Mouse (Mus musculus) kidney, postnatal 4 days (tissue): ENCODE data around the gene Cmtm2a.
"Not testable (repeated sequence)": the region's sequence is repeated elsewhere in the genome, so short reads cannot be mapped to it uniquely, and the experiment has no call there.

ENCODE experiments used
- DNase-seq, 2 experiments: peaks; one replicate each; pipeline ENCODE4 v3.0.0; 2021; ENCODE audit warnings: mixed read lengths in 2 of 2

The Cmtm2a gene

GRCm38 (mm10) chr8:104268937-104269440 lies 24.0 kb downstream of the Cmtm2a start:
- no peak for DNase-seq

- no peak for DNase-seq
These were observed 24.6 kb downstream of the Cmtm2a start for GRCm38 (mm10) chr8:104268368-104268767.

- not testable (repeated sequence) for DNase-seq
These were observed 28.6 kb downstream of the Cmtm2a start for GRCm38 (mm10) chr8:104264271-104264935.

GRCm38 (mm10) chr8:104261802-104262201 lies 31.2 kb downstream of the Cmtm2a start:
- not testable (repeated sequence) for DNase-seq

GRCm38 (mm10) chr8:104253016-104253415 lies 40.0 kb downstream of the Cmtm2a start:
- peak; percentile 40 to 47 for DNase-seq

GRCm38 (mm10) chr8:104251461-104251860 lies 41.5 kb downstream of the Cmtm2a start:
- peak; percentile 25 to 40 for DNase-seq

- peak; percentile 90 to 94 for DNase-seq
These were observed 42.3 kb downstream of the Cmtm2a start, which contains the start of gene Cklf for GRCm38 (mm10) chr8:104250439-104251367. TSS of gene Cklf (plus strand) at chr8:104250861.

- no peak for DNase-seq
These were observed 43.5 kb downstream of the Cmtm2a start for GRCm38 (mm10) chr8:104249442-104249996.

- peak; percentile 87 to 92 for DNase-seq
These were observed 44.7 kb downstream of the Cmtm2a start, which contains the start of gene Tk2 for GRCm38 (mm10) chr8:104248276-104248675. TSS of gene Tk2 (minus strand) at chr8:104248558.

- DNase-seq = peak; percentile 24 to 50
These were observed 45.1 kb downstream of the Cmtm2a start for GRCm38 (mm10) chr8:104247908-104248275.

GRCm38 (mm10) chr8:104247054-104247907 lies 45.7 kb downstream of the Cmtm2a start:
- peak; percentile 15 to 50 for DNase-seq

- DNase-seq = no peak
These were observed 46.4 kb downstream of the Cmtm2a start for GRCm38 (mm10) chr8:104246621-104247020.

GRCm38 (mm10) chr8:104242038-104242644 lies 50.8 kb downstream of the Cmtm2a start:
- no peak for DNase-seq

- no peak for DNase-seq
These were observed 53.5 kb downstream of the Cmtm2a start for GRCm38 (mm10) chr8:104239418-104239861.

- DNase-seq = peak; percentile 55 to 59
These were observed 58.4 kb downstream of the Cmtm2a start for GRCm38 (mm10) chr8:104234573-104234972.

- no peak for DNase-seq
These were observed 60.1 kb downstream of the Cmtm2a start for GRCm38 (mm10) chr8:104232919-104233318.

GRCm38 (mm10) chr8:104232039-104232438 lies 60.9 kb downstream of the Cmtm2a start:
- no peak for DNase-seq
